Comparison of ENCODE assay signal across 16 mouse cellular contexts in the genomic region with DNA sequence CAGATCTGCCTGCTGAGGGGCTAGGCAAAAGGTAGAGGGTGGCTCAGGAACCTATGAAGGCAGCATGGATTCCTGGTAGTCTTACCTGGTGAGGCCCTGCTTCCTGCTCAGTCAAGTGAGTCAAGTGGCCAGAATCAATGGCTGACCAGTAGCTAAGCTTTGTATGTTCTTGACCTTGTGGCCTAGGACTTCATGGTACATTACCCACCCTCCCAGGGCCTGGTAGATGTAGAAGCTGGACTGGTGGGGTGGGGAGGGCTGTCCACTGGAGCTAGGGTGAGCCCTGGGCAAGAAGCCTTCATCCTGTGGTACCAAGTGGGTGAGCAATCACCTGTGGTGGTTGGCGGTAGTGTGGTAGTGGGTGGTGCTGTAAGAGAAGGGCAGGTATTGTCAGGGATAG. TPM values are rescaled to one million over a fixed set of nuclear protein-coding genes. Genes with fewer than 3 reads are reported as not detected.
"Had no signal": no experiment of that assay in that cellular context is flagged by ENCODE, and none has a peak within 500 bp of the region (broad histone marks: within the 10 kb centered on the region; RNA-seq: fewer than 3 reads in every experiment).

No protein-coding gene starts in this region.

- DNase-seq: layer of hippocampus, adult 9-11 months; liver; lung, adult 18-20 months; lung, postnatal 10 days; lung, postnatal 36 days; midbrain, embryonic 14.5 days; thymus, adult 2 months; thymus, postnatal 14 days; thymus, postnatal 4 days had no signal

- ATAC-seq: intestine, postnatal 0 days; liver, embryonic 12.5 days had no signal

RNA-seq across cellular contexts. Expression of a gene that starts 12.7 kb away (rescaled TPM):
- total RNA-seq: layer of hippocampus, adult 2 months; layer of hippocampus, postnatal 25 days; left cerebral cortex, adult 18-20 months; left cerebral cortex, postnatal 25 days; midbrain, postnatal 0 days had no signal
